Mouse (Mus musculus): ENCODE results near the gene 4931414P19Rik.

The 4931414P19Rik gene

DNA sequence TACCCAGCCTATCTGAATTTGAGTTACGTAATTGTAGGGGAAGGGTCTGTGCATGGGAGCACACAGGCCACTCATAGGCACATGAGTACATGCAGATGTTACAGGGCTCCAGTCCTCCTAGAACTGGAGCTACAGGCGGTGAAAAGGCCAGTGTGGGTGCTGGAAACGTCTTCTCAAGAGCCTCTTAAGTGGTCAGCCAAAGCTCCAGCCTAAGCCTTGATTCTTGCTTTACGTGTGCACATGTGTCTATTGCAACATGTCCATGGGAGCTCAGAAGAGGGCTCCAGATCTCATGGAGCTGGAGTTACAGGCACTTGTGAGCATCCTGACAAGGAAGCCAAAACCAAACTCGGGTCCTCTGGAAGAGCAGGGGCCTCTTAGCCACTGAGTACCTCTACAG is 61.1 kb downstream of the 4931414P19Rik start:
- DNase-seq (ENCODE audit: low spot score) = no peak

DNA sequence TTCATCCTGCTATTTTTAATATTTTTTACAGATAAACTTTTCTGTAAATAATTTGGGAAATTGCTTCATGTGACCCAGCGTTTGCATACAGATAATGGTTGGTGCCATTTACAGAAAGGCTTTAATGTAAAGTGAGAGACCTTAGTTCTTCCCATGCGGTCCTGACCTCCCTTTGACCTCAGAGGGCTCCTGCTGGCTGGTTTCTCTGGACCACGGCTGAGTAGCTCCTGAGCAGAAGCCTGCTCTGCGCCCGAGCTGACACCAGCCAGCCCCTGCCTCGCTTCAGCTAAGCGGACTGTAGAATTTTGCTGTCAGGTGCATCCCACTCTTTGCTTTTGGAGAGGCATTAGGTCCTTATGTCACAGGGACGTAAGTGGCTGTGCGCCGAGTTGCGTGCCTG is 65.0 kb downstream of the 4931414P19Rik start:
- DNase-seq (ENCODE audit: low spot score) = no peak

DNA sequence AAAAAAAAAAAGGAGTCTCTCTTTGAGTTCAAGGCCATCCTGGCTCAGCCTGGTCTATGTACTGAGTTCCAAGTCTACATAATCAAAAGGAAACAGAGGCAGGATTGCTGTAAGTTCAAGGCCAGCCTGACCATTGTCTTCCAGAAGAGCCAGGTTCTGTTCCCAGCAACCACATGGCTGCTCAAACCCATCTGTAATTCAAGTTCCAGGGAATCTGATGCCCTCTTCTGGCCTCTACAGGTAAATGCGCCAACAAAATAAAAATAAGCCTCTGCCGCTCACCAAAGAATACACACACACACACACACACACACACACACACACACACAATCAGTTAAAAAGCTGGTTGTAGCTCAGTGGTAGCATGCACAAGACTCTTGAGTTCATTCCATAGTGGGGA is 67.2 kb downstream of the 4931414P19Rik start:
- no peak for DNase-seq (ENCODE audit: low spot score)

Measured in lung, postnatal 25 days (tissue).